Mouse (Mus musculus) ES-E14 (cell line): ENCODE measurements at regions not wholly inside any gene's neighbourhood (a gene's known extent, or its start where the extent isn't known, plus 50 kb on each side); places are given as distances from the start of the nearest gene placed in this dataset.

Experiments
- DNase-seq: peaks from one replicate; pipeline ENCODE4 v3.0.0-alpha.2; 2013; ENCODE audit warnings: low read depth, low spot score
- H3K27ac ChIP-seq: 2 replicates; pipeline ENCODE4 v1.5.1; 2012; ENCODE audit warnings: low read depth, mild to moderate bottlenecking, low read length, moderate library complexity, mixed read lengths; ENCODE audit not compliant: poor library complexity, insufficient read depth, severe bottlenecking
- H3K36me3 ChIP-seq: 2 replicates; pipeline ENCODE4 v1.6.1; 2012; ENCODE audit warnings: mild to moderate bottlenecking, low read length, moderate library complexity, mixed read lengths; ENCODE audit not compliant: control insufficient read depth, poor library complexity, insufficient read depth, severe bottlenecking
- H3K4me1 ChIP-seq, 2 experiments: fragments of 150-350 bp in 1 of 2; sonication (generic) in 1 of 2; 2 replicates each; pipeline ENCODE4 v1.6.1; 2012; ENCODE audit warnings: low read length in 2 of 2, mild to moderate bottlenecking in 1 of 2, mixed read lengths in 1 of 2; ENCODE audit not compliant: control insufficient read depth in 2 of 2, insufficient read depth in 2 of 2, poor library complexity in 1 of 2
- H3K4me3 ChIP-seq, 2 experiments: fragments of 150-350 bp in 1 of 2; sonication (generic) in 1 of 2; 2 replicates each; pipeline ENCODE4 v1.5.1; 2012; ENCODE audit warnings: low read length in 2 of 2, low read depth in 1 of 2, mild to moderate bottlenecking in 1 of 2, mixed read lengths in 1 of 2; ENCODE audit not compliant: insufficient read depth in 1 of 2, poor library complexity in 1 of 2, severe bottlenecking in 1 of 2
- H3K9ac ChIP-seq: 2 replicates; pipeline ENCODE4 v1.6.1; 2012; ENCODE audit warnings: low read depth, mild to moderate bottlenecking, low read length, mixed read lengths; ENCODE audit not compliant: poor library complexity, insufficient read depth, severe bottlenecking
- H3K9me3 ChIP-seq: fragments of 150-350 bp; sonication (generic); 2 replicates; pipeline ENCODE4 v1.6.1; 2012; ENCODE audit warnings: low read depth, mild to moderate bottlenecking, low read length; ENCODE audit not compliant: control insufficient read depth, insufficient read depth
- CHD2 ChIP-seq: IDR thresholded peaks from 2 replicates; pipeline ENCODE4 v1.6.1; 2014; ENCODE audit warnings: mild to moderate bottlenecking, low read depth, low read length, inconsistent platforms
- HCFC1 ChIP-seq: IDR thresholded peaks from 2 replicates; pipeline ENCODE4 v1.6.1; 2012; ENCODE audit warnings: low read length, inconsistent platforms, borderline replicate concordance; ENCODE audit not compliant: insufficient read depth
- MAFK ChIP-seq: IDR thresholded peaks from 2 replicates; pipeline ENCODE4 v1.6.1; 2014; ENCODE audit warnings: mild to moderate bottlenecking, low read depth, low read length, inconsistent platforms; ENCODE audit not compliant: insufficient read depth
- ZC3H11A ChIP-seq: IDR thresholded peaks from 2 replicates; pipeline ENCODE4 v1.6.1; 2012; ENCODE audit warnings: low read depth, mild to moderate bottlenecking, inconsistent platforms, low read length, borderline replicate concordance
- ZNF384 ChIP-seq: IDR thresholded peaks from 2 replicates; pipeline ENCODE4 v1.6.1; 2012; ENCODE audit warnings: low read depth, low read length, inconsistent platforms
- in situ Hi-C, 2 experiments: fragments of 600-800 bp; cut with MboI; formaldehyde crosslinking; loops; one replicate each; pipeline ENCODE4 v1.15.1; 2025; ENCODE audit warnings: low sequenced_read_pairs in 2 of 2, inconsistent platforms in 1 of 2; ENCODE audit not compliant: unreplicated experiment in 2 of 2

GRCm38 (mm10) chrX:11419162-11419631 is 91.6 kb downstream of the H2al1j start:
- H3K27ac ChIP-seq = no peak overlapping the region
- no peak overlapping the region for H3K4me3 ChIP-seq
- H3K9me3 ChIP-seq = no peaks in the 10 kb centered on the region
- H3K9ac ChIP-seq = no peak overlapping the region
- H3K36me3 ChIP-seq = no peaks in the 10 kb centered on the region
- H3K4me1 ChIP-seq = 0 out of 4 replicates have a peak, but pooled peaks cover 0 to 2% of the 10 kb centered on the region in 2 experiments
- no peak for DNase-seq
- in situ Hi-C loops = no loop called here
- TF ChIP-seq CHD2 (no peak), ZNF384 (no peak), ZC3H11A (no peak), HCFC1 (no peak), MAFK (no peak)

GRCm38 (mm10) chrX:11432403-11433004 is 104.9 kb downstream of the H2al1j start:
- TF ChIP-seq ZC3H11A = no peak
- no peak for TF ChIP-seq CHD2
- Histone ChIP-seq H3K4me3 (no peak overlapping the region), H3K4me1 (no peaks in the 10 kb centered on the region), H3K9me3 (no peaks in the 10 kb centered on the region), H3K36me3 (no peaks in the 10 kb centered on the region), H3K9ac (no peak overlapping the region), H3K27ac (no peak overlapping the region)
- DNase-seq = no peak
- in situ Hi-C loops = no loop called here

GRCm38 (mm10) chrX:11435338-11435737 is 107.7 kb downstream of the H2al1j start:
- Histone ChIP-seq H3K27ac (no peak overlapping the region), H3K9me3 (no peaks in the 10 kb centered on the region), H3K36me3 (no peaks in the 10 kb centered on the region), H3K4me1 (no peaks in the 10 kb centered on the region), H3K4me3 (no peak overlapping the region), H3K9ac (no peak overlapping the region)
- no peak for TF ChIP-seq CHD2
- no peak for TF ChIP-seq HCFC1
- TF ChIP-seq ZNF384 = no peak
- TF ChIP-seq MAFK = no peak
- TF ChIP-seq ZC3H11A = no peak
- in situ Hi-C loops = no loop called here
- DNase-seq = no peak

- in situ Hi-C loops = no loop called here
- Histone ChIP-seq H3K9ac (no peak overlapping the region), H3K9me3 (no peaks in the 10 kb centered on the region), H3K4me1 (no peaks in the 10 kb centered on the region), H3K27ac (no peak overlapping the region), H3K4me3 (no peak overlapping the region), H3K36me3 (no peaks in the 10 kb centered on the region)
- no peak for DNase-seq
- TF ChIP-seq ZNF384 (no peak), CHD2 (no peak), ZC3H11A (no peak), HCFC1 (no peak), MAFK (no peak)
These were observed 109.7 kb downstream of the H2al1j start for GRCm38 (mm10) chrX:11437151-11437944.

GRCm38 (mm10) chrX:11443543-11443942 is 115.9 kb downstream of the H2al1j start:
- in situ Hi-C loops = no loop called here
- TF ChIP-seq HCFC1 = no peak
- TF ChIP-seq ZC3H11A = no peak
- TF ChIP-seq CHD2 = no peak
- no peak for TF ChIP-seq MAFK
- no peaks in the 10 kb centered on the region for H3K4me1 ChIP-seq
- H3K4me3 ChIP-seq = no peak overlapping the region
- no peak for DNase-seq
- H3K9ac ChIP-seq = no peak overlapping the region
- H3K36me3 ChIP-seq = no peaks in the 10 kb centered on the region
- H3K27ac ChIP-seq = no peak overlapping the region
- H3K9me3 ChIP-seq = no peaks in the 10 kb centered on the region
